Mouse (Mus musculus) cerebellum, adult 18-20 months (tissue): Measurements from ENCODE around the gene Zfp26.

ENCODE experiments used
- DNase-seq, 2 experiments: peaks; one replicate each; pipeline ENCODE4 v3.0.0; 2021

Zfp26 gene

GRCm38 (mm10) chr9:20459377-20460317, at the start of gene Zfp26:
Zfp26 (minus strand) TSS chr9:20460162.
- peak; percentile 75 to 80 for DNase-seq

GRCm38 (mm10) chr9:20509676-20510075, 49.7 kb upstream of the Zfp26 start:
- no peak for DNase-seq

- DNase-seq: no peak
Measured at GRCm38 (mm10) chr9:20504801-20505200, 44.8 kb upstream of the Zfp26 start.

- no peak for DNase-seq
Measured at GRCm38 (mm10) chr9:20493281-20493680, 33.3 kb upstream of the Zfp26 start.

- peak; percentile 84 to 92 for DNase-seq
Measured at GRCm38 (mm10) chr9:20492527-20493233, 32.7 kb upstream of the Zfp26 start, which contains the start of gene Zfp426. Zfp426 (minus strand) TSS chr9:20492746.

GRCm38 (mm10) chr9:20491858-20492526, 32.0 kb upstream of the Zfp26 start:
- no peak for DNase-seq

- DNase-seq: no peak
Measured at GRCm38 (mm10) chr9:20489536-20489935, 29.6 kb upstream of the Zfp26 start.

GRCm38 (mm10) chr9:20479396-20479795, 19.4 kb upstream of the Zfp26 start:
- peak; percentile 13 to 19 for DNase-seq

- DNase-seq: no peak
Measured at GRCm38 (mm10) chr9:20476632-20477031, 16.7 kb upstream of the Zfp26 start.

GRCm38 (mm10) chr9:20466761-20467442, 6.9 kb upstream of the Zfp26 start:
- DNase-seq: peak; percentile 68 to 75

GRCm38 (mm10) chr9:20453647-20454046, 6.3 kb downstream of the Zfp26 start:
- no peak for DNase-seq

GRCm38 (mm10) chr9:20451493-20451892, 8.5 kb downstream of the Zfp26 start:
- no peak for DNase-seq

GRCm38 (mm10) chr9:20443183-20443783, 16.7 kb downstream of the Zfp26 start:
- DNase-seq: no peak

GRCm38 (mm10) chr9:20430004-20430403, 30.0 kb downstream of the Zfp26 start:
- DNase-seq: no peak

- no peak for DNase-seq
Measured at GRCm38 (mm10) chr9:20411460-20411859, 48.5 kb downstream of the Zfp26 start.

GRCm38 (mm10) chr9:20409319-20409718, 50.6 kb downstream of the Zfp26 start:
- DNase-seq: no peak

- no peak for DNase-seq
Measured at GRCm38 (mm10) chr9:20385343-20385703, 74.6 kb downstream of the Zfp26 start.

- peak; percentile 78 to 92 for DNase-seq
Measured at GRCm38 (mm10) chr9:20384532-20385342, 75.2 kb downstream of the Zfp26 start, which contains the start of gene Zfp560. Zfp560 (minus strand) TSS chr9:20385177.

- DNase-seq: no peak
Measured at GRCm38 (mm10) chr9:20383659-20384058, 76.3 kb downstream of the Zfp26 start.
